Mouse (Mus musculus) mesoderm, embryonic 11.5 days (tissue): Measurements from ENCODE around the gene Srebf1.

ENCODE experiments used
- DNase-seq: peaks from one replicate; pipeline ENCODE4 v3.0.0-alpha.2; 2012; ENCODE audit warnings: low read depth, low spot score

The Srebf1 gene

DNA sequence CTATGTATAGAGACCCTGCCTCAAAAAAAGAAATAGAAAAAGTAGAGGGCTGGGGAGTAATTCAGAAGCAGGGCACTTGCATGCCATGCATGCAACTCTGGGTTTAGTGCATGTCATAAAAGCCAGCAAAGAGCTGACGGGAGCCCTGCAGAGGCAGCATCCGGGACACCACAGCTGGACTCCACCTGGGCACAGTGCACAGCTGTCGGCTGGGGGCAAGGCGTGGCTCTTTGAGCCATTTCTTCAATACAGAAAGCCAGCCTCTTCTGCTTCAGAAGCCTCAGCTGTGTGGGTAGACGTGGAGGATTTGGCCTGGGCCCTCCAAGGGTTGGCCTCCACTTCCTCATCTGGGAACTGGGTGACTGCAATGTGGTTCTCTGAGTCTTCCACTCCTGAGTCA is 13.0 kb upstream of the Srebf1 start:
- no peak for DNase-seq

DNA sequence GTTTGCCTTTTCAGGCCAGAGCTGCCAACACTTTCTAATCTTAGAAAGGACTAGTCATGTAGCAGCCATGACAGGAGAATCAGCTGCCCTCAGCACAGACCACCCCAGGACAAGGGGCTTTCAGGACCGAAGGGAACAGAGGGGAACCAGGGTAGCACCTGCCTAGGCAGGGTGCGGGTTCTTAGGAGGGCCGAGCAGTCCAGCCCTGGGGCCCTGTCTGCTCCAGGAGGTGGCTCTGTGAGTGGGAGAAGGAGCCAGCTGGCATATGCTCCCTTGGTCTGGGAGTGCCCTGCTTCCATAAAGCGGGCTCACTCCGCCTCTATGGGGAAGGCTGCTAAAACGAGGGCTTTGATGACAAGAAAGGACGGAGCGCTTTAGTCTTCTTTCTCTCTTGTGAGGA is 10.9 kb upstream of the Srebf1 start:
- DNase-seq, result no peak

DNA sequence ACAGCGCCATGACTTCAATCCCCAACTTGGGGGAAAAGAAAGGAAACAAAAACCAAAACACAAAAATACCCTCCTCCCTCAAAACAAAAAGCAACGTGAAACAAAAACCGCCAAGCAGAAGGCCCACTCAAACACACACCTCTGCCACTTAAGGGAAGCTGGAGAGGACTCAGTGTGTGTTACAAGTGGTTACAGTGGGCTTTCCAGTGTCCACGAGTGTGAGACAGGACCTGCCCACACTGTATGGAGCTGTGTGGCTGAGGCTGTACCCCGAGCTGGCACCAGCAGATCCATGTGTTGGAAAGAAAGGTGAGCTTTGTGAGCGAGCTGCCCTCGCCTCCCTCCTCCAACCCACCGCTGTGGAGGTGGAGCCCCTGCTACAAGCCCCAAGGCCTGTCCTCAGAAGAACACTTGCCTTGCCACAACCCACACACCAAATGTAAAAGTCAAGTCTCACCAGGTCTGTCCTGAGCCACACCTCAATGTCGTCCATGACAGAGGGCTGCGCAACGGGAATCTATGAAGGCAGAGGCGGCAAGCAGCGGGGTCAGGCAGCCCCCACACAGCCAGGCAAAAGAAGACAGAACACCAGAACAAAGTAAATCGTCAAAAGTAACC is 10.2 kb upstream of the Srebf1 start:
- DNase-seq, result no peak

DNA sequence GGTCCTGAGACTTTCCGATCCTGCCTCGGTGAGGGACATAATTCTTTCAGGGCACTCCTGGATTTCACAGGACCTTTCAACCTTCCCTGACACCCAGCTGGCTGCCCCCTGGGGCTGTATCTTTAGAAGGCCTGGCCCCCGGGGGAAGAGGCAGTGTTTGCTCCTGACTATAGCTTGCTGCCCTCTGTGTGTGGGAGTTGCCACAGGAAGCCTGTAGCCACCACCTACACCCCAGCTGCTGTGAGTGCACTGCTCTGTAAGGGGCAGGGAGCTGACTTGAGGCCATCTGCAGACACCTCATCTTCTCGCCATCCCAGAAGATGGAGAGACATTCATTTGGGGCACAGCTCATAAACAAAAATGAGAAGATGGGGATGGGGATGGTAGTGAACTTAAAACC is 9.6 kb upstream of the Srebf1 start:
- no peak for DNase-seq

DNA sequence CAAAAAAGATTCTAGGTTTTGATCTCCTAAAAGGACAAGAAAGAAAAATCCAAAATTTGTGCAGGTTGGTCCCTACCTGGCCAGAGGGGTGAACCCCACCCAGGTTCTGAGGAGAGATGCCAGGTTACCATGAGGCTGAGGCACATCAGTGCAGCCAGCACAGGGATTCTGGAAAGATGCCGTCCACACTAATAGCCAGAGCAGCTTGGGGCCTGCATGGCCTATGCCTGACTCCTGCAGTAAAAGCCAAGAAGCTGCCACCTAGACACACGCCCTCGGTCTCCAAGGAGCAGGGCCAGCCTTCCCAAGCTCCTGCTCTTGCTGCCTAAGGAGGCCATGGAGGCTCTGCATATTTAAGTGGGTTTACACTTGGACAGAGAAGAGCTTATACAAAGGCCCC is 8.9 kb upstream of the Srebf1 start:
- no peak for DNase-seq

DNA sequence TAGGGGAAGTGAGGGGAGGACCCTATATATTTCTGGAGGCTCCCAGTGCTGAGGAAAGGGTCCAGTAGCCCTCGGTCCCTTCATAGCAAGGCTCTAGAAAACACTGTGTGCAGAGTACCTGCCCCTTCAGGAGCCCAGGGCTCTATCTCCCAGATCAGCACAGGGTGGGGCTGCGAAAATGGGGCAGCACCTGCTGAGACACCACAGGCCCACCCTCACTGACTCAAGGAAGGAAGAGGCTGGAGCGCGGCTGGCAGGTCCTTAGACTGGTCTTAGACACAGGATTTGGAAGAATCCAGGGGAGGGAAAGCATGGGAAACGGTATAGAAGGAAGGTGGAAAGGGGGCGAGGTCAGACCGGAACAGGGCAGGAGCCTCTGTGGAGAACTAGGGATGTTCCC is 8.1 kb upstream of the Srebf1 start:
- no peak for DNase-seq

DNA sequence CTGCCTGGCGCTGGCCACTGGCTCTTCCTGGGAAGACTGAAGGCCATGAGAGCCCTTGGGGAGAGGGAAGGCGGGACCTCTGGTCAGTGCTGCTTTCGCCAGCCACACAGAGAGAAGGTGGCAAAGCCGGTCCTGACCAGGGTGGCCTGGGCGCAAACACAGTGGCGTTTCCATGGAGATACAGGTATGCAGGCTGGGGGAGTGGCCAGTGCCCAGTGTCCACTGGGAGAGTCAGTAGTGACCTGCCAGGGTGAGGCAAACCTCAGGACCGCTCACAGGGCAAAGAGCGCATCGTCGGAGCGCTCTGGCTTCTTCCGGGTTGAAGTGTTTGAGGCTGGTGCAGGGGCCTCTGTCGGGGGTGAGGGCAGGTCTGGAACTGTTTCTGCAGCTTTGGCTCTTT is 7.4 kb upstream of the Srebf1 start:
- no peak for DNase-seq

DNA sequence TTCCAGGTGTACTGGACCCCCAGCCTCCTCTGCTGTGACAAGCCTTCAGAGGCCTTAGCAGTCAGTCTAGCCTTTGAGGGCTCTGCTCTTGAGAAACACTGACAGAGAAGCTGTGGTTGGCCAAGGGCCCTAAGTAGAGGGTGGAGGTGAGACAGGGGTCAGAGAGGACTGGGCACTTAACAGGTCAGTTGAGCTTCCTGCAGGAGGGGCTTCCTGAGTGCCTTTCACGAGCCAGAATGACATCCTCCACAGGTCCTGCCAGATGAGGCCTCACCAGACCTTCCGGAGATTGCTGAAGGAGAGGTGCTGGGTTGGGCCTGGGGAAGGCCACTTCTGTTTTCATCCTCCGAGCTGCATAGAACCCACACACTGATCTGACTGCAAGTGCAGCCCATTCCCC is 6.1 kb upstream of the Srebf1 start:
- DNase-seq, result no peak

DNA sequence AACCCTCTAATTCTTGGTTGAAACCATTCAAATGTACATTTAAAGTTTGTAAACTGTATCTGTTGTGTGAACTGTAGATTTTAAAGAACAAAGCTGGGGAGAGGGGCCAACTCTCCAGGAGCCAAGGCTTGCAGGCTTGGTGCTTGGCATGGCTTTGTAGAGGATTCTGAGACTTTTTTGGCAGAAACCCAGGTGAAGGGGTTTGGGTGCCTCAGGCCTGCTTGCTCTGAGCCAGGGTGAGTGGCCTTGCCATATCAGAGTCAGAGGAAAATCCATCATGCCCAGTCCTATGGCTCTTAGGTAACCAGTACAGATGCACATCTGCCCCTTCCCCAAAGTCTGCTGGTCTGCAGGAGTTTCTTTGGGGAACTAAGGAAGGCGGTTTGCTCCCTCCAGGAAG is 3.5 kb upstream of the Srebf1 start:
- no peak for DNase-seq

DNA sequence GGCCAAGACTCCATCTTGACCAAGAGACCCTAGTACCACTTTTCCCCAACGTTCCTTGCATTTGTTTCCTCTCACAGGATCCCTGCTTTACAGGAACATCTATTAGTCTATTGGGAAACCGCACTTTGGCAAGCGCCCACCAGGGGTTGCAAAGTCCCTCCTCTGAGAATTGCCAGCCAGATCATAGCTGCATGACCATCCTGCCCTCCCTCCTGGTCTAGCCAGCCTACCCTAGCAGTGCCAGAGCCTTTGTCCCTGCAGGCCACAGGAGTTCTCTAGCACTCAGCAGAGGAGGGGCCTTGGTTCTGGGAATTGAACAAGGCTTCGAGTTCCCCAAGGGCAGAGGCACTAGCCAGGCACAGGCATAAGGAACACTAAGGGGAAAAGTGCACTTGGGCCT is 2.3 kb upstream of the Srebf1 start:
- DNase-seq, result no peak

DNA sequence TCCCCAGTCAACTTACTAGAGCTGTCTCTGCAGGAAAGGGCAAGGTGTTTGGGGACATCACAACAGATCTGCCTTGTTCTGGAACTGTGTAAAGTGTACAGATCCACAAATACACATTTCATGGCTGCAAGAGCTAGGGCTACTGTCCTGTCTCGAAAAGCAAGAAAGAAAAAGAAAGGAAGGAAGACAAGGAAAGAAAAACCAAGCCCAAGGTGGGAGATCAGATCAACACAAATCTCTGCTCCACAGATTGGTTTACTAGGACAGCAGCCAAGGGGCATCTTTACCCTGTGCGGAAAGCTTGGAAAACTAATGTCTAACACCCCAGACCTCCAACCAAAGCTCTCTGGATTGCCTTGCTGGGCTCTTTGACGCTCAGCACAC is 304 bp downstream of the Srebf1 start:
- no peak for DNase-seq

DNA sequence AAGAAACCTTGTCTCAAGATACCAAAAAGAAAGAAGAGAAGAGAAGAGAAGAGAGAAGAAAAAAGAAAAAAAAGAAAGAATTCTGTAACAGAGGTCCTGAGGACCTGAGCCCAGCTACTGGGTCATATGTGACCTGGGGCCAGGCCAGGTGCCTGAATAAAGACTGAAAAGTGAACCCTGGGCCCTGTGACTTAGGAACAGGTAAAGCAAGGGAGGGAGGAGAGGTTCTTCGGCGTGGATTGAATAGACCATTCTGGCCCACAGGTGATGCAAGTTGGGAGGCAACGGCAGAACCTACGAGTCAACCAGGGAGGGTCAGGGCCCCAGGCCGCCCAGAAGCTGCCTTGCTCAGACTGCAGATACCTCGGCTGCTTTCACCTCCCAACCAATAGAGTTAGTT is 956 bp downstream of the Srebf1 start:
- DNase-seq, result no peak

DNA sequence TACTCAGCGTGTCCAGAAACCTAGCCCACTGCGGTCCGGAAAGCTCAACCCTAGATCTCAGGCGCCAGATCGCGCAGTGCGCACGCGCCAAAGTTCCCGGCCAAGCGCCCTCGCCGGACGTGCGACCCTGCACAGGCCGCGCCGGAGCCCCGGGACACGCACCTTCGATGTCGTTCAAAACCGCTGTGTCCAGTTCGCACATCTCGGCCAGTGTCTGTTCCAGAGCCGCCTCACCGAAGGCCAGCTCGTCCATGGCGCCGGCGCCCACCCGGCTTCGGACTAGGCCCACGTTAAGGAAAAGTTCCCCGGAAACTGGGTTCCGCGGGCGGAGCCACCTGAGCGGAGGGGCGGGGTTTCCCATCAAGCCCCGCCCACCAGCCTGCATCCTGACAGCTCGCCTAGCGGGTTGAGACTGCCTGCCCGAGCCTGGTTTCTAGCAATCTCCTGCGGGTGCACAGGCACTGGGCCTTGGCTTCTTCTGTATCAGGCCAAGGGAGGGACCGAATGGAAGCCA is 2.0 kb downstream of the Srebf1 start:
- DNase-seq, result peak; percentile 89

DNA sequence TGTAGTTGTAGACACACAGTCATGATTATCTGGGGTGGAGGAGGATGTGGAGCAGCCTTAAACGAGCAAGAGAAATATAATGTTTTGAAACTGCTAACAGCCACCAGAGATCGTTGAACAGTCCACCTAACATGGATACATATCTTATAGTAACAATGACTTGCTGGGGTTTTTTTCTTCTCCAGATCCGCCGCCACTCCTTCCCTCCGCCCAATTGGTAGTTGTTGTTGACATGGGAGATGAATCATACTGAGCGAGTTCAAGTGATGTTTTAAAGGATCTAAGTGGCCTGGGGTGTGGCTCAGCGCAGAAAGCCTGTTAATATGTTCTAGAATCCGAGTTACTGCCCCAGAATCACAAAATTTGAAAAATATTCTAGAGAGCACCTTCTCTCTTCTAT is 2.8 kb downstream of the Srebf1 start:
- DNase-seq, result no peak

DNA sequence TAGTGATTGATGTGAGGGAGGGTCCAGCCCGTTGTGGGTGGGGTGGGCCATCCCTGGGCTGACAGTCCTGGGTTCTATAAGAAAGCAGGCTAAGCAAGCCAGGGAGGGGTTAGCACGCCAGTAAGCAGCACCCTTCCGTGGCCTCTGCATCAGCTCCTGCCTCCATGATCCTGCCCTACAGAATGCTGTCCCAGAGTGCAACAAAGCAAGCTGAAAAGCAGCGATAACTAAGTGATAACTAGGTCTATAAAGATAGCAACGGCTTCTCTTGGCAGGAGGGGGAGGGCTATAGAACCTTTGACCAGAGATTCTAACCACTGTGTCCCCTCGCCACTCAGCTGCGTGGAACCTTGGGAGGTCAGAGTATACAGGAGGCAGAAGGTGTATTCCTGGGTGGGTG is 4.9 kb downstream of the Srebf1 start:
- no peak for DNase-seq

DNA sequence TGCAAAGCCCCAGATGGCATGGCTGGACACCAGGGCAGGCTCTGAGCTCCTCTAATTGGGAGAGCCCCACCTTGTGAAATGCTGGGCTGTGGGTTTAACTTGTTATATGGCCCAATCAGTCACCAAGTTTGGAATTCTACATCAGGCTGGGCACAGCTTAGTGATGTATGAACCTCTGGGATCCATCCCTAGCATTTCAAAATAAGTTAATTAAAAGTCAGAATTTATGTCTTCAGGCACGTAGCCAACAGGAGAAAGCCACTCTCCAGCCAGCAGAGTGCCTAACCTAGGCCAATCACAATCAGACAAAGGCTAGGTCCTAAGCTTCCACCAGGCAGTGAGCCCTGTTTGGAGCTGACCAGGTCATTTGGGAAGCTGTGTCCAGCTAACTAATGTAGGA is 5.7 kb downstream of the Srebf1 start:
- DNase-seq, result no peak

DNA sequence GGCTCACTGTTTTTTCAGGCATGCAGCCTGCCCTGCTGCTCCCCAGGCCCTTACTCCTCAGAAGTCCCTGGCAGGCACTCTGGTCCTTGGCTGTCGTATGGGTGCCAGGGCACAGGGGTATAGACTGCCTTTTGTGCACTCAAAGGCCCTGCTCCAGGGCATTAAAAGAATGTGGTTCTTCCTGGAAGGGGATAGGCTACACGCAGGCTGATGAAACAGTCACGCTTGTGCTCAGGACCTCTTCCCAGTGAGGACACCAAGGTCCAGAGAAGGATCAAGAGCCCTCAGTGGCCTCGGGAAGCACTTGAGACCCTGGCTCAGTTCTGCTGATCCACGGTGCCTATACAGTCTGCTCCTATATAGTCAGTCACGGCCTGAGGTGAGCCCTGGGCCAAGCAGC is 9.1 kb downstream of the Srebf1 start:
- DNase-seq, result no peak

DNA sequence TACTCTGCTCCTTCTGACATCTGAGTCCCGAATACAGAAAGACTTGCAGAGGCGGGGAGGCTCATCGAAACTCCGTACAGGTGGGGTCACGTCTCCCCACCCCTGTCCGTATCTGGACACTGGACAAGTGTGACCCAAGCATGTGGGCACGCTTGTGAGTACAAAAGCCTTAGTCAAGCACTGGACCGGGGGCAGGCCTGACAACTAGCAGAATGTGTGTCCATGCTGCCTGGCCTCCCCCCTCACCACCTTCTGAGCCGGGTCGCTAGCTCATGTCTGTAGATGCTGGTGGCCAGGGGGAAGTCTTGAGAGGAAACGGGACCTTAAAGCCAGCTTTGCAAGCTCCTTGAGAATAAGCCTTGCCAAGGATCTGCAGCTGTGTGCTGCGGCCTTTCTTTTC is 10.6 kb downstream of the Srebf1 start:
- DNase-seq, result no peak

DNA sequence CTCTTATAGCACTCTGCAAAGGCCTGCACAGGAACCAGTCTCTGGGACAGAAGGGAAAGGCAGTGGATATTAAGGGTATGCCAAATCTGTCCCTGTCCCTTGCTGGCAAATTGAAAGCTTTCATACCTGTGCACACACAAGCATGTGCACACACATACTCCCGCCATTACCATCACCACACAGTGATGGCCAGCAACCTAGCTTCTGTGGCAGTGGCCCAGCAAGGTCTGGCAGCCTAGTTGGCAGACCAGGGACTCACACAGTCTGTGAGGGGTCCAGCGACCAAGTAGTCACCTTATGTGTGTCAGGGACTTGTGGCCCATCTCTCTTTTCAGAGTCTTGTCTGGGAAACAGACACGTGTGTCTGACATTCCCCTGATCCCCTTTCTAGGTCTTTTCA is 11.2 kb downstream of the Srebf1 start:
- no peak for DNase-seq

DNA sequence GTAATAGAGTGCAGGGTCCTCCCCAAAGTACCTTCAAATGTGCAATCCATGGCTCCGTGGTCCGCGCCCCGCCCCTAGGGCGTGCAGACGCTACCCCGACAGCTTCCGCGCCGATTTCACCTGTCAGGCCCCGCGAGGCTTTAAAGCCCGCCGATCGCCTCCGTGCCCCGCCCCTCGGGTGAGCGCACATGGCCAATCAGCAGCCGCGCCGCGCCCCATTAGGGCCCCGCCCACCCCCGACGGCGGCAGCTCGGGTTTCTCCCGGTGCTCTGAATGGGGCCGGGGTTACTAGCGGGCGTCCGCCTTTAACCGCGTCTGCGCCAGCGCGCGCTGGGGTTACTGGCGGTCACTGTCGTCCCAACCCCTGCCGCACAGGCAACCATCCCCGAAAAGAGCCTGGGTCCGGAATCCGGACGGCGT is 12.1 kb downstream of the Srebf1 start:
- DNase-seq, result peak; percentile 95

DNA sequence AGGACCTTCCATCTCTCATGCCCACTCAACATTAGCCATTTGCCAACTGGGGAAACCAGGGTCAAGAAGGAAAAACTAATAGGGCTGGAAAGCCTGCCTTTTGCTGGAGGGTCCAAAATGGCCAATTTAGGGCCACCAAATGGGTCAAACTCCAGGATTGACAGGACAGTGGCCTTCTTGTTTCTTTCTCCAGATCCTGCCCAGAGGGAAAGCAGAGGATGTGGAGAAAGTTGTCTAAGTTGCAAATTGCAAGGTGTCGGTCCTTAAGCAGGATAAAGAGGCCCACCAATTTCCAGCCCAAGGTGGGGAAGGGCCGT is 12.5 kb downstream of the Srebf1 start:
- DNase-seq, result no peak

DNA sequence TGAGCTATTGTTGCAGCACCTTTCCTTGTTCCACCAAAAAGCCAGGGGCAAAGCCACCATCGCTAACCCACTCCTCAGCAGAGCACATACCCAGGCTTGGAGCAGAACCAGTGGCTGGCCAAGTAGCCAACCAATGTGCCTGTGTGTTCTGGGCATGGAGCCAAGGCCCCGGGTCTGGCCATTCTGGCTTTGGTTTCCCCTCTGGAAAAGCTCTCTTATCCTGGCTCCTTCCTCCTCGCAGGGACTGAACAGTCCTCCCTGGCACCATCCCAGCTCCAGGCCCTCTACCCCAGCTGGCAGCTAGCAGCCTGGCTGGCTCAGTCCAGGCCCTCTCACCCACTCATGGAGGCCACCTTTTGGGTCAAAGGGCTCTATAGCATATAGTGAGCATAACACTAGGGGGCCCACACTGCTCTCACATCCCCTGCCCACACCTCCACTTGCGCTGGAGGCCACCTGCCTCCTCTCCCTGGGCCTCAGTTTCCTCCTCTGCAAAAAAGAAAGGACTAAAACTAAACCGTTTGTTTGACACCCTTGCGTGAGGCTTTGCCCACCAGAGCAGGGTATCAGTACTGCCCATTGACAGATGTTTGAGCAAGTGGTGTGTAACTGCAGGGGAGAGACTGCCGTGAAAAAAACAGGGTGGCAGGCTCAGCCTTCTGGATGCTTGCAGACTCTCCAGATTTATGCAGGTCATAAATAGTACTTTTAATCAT is 13.0 kb downstream of the Srebf1 start:
- DNase-seq, result no peak

DNA sequence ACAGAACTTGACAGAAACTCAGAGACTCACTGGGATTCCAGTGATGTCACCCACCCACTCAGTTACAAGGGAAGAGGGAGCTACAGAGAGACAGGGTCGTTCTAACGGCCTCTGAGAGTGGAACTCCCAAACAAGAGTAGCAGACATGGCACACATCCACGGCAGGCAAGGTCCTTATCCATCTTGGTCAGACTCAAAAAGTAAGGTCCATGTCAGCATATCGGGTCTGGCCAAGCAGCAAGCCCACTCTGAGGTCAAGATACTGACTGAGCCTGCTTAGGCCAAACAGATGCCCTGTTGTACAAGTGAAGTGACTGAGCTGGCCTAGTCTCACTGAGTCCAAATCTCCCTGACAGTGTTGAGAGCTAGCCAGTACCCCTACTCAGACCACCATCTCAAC is 13.7 kb downstream of the Srebf1 start:
- no peak for DNase-seq

DNA sequence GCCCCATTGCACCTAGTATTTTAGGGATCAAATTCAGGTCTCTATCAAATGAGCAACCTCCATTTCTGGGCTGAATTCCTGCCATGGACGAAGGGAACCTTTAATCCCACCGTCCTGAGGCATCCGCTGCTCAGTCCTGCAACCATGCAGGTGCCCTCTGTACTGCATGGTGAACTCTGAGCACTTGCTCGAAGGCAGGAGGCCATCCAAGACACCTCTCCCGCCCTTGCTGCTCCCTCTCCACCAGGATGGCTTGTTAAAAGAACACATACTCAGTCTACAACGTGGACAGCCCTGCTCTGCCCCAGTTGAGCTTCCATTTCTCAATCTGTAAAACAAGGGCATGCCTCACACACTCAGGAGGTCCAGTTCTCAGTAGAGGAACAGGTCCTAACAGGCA is 14.2 kb downstream of the Srebf1 start:
- no peak for DNase-seq
